Mouse (Mus musculus): ENCODE results near the gene Serpine1. TPM values are rescaled to one million over a fixed set of nuclear protein-coding genes. Genes with fewer than 3 reads are reported as not detected.

Serpine1 gene
- total RNA-seq, 4 experiments from 2014 or later, result 33.2 to 59.2 (median 47.4) TPM

- DNase-seq (ENCODE audit: low spot score), result peak; percentile 74
Observed at GRCm38 (mm10) chr5:137096037-137096436, 24.0 kb upstream of the Serpine1 start.

- no peak for DNase-seq (ENCODE audit: low spot score)
Observed at GRCm38 (mm10) chr5:137095135-137095534, 23.1 kb upstream of the Serpine1 start.

- DNase-seq (ENCODE audit: low spot score), result peak; percentile 64
Observed at GRCm38 (mm10) chr5:137093720-137094119, 21.7 kb upstream of the Serpine1 start.

GRCm38 (mm10) chr5:137091560-137091959 lies 19.5 kb upstream of the Serpine1 start:
- no peak for DNase-seq (ENCODE audit: low spot score)

GRCm38 (mm10) chr5:137090870-137091269 lies 18.8 kb upstream of the Serpine1 start:
- no peak for DNase-seq (ENCODE audit: low spot score)

- DNase-seq (ENCODE audit: low spot score), result peak; percentile 80
Observed at GRCm38 (mm10) chr5:137087410-137087809, 15.3 kb upstream of the Serpine1 start.

GRCm38 (mm10) chr5:137085731-137086130 lies 13.7 kb upstream of the Serpine1 start:
- DNase-seq (ENCODE audit: low spot score), result no peak

- no peak for DNase-seq (ENCODE audit: low spot score)
Observed at GRCm38 (mm10) chr5:137085021-137085420, 13.0 kb upstream of the Serpine1 start.

GRCm38 (mm10) chr5:137083051-137083450 lies 11.0 kb upstream of the Serpine1 start:
- DNase-seq (ENCODE audit: low spot score), result no peak

- peak; percentile 61 for DNase-seq (ENCODE audit: low spot score)
Observed at GRCm38 (mm10) chr5:137079849-137080248, 7.8 kb upstream of the Serpine1 start.

- peak; percentile 35 for DNase-seq (ENCODE audit: low spot score)
Observed at GRCm38 (mm10) chr5:137078616-137079015, 6.5 kb upstream of the Serpine1 start.

GRCm38 (mm10) chr5:137078041-137078440 lies 6.0 kb upstream of the Serpine1 start:
- no peak for DNase-seq (ENCODE audit: low spot score)

- no peak for DNase-seq (ENCODE audit: low spot score)
Observed at GRCm38 (mm10) chr5:137077187-137077586, 5.1 kb upstream of the Serpine1 start.

- DNase-seq (ENCODE audit: low spot score), result peak; percentile 77
Observed at GRCm38 (mm10) chr5:137076191-137076930, 4.3 kb upstream of the Serpine1 start.

- no peak for DNase-seq (ENCODE audit: low spot score)
Observed at GRCm38 (mm10) chr5:137075726-137076125, 3.7 kb upstream of the Serpine1 start.

- peak; percentile 57 for DNase-seq (ENCODE audit: low spot score)
Observed at GRCm38 (mm10) chr5:137074191-137074651, 2.2 kb upstream of the Serpine1 start.

GRCm38 (mm10) chr5:137073141-137073540 lies 1.1 kb upstream of the Serpine1 start:
- no peak for DNase-seq (ENCODE audit: low spot score)

- no peak for DNase-seq (ENCODE audit: low spot score)
Observed at GRCm38 (mm10) chr5:137070881-137071605, 1.0 kb downstream of the Serpine1 start.

- DNase-seq (ENCODE audit: low spot score), result no peak
Observed at GRCm38 (mm10) chr5:137068711-137069110, 3.4 kb downstream of the Serpine1 start.

GRCm38 (mm10) chr5:137065923-137066322 lies 6.1 kb downstream of the Serpine1 start:
- no peak for DNase-seq (ENCODE audit: low spot score)

GRCm38 (mm10) chr5:137065454-137065853 lies 6.6 kb downstream of the Serpine1 start:
- no peak for DNase-seq (ENCODE audit: low spot score)

- no peak for DNase-seq (ENCODE audit: low spot score)
Observed at GRCm38 (mm10) chr5:137062601-137063000, 9.5 kb downstream of the Serpine1 start.

All from heart, adult 8-10 months (tissue).